7 mouse cellular contexts compared by ENCODE assay signal in the genomic region with DNA sequence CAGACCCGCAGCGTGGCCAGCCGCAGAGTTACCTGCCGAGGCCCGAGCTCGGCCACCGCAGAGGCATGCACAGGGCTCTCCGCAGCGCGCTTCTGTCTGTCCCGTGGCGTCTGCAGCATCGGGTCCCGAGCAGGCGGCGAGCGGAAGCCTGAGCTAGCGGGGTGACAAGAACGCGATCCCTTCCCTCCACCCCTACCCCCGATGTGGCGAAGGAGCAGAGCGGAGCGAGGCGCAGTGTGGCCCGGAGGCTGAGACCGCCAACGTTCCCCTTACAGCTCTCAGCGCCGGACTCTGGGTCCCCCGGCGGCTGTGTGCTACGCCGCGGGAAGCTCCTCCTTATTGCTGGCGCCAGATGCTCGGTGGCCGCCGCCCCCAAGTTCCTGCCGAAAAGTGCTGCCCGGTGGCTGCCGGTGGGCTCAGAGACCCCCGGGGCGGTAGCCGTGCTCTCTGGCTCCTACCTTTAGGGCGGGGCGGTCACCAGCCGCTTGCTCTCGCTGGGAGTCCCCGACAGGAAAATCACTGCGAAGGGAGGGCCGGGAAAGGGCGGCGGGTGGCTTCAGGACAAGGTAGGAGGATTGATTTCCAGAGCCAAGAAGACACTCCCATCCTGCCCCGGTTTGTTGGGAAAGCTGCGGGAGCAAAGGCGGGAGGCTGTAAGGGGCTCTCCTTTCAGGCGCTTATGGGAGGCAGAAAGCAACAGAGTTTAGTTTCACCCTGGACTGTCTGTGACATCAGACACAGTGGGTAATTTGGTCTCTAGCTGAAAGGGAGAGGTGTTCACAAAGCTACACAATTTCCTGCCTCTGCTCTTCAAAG. TPM values are rescaled to one million over a fixed set of nuclear protein-coding genes. Genes with fewer than 3 reads are reported as not detected.
DNase-seq lines count a peak whose midpoint lies in the region; ATAC-seq lines count a peak whose summit lies in the region.

No protein-coding gene starts in this region.

- H3K27me3 ChIP-seq in limb, embryonic 15.5 days: no peaks in the 10 kb centered on the region
- H3K27me3 ChIP-seq in midbrain, embryonic 16.5 days (ENCODE audit: control insufficient read depth, insufficient read depth, low read depth, low read length): no peaks in the 10 kb centered on the region; the same call in 1 of the 2 replicates

- under 1% methylated on average over 58 of the region's 58 CpGs for WGBS in limb, embryonic 15.5 days
- under 1% methylated on average over 50 of the region's 58 CpGs for WGBS in midbrain, embryonic 16.5 days

- no peaks in the 10 kb centered on the region for H3K9me3 ChIP-seq in limb, embryonic 15.5 days
- H3K9me3 ChIP-seq in midbrain, embryonic 16.5 days (replicated peaks; ENCODE audit: control insufficient read depth, low read length, poor library complexity, severe bottlenecking): peaks cover 4% of the 10 kb centered on the region; the same call in 1 of the 2 replicates

- peak overlapping the region; percentile 78 for H3K4me3 ChIP-seq in limb, embryonic 15.5 days
- peak overlapping the region; percentile 87 for H3K4me3 ChIP-seq in midbrain, embryonic 16.5 days (ENCODE audit: low read depth, low read length)

- peaks cover 7% of the 10 kb centered on the region for H3K4me1 ChIP-seq in limb, embryonic 15.5 days
- peaks cover 6% of the 10 kb centered on the region for H3K4me1 ChIP-seq in midbrain, embryonic 16.5 days (ENCODE audit: control insufficient read depth, insufficient read depth, low read length)

- H3K9ac ChIP-seq in limb, embryonic 15.5 days: peak overlapping the region; percentile 69
- H3K9ac ChIP-seq in midbrain, embryonic 16.5 days (ENCODE audit: low read depth, low read length): peak overlapping the region; percentile 70

- ATAC-seq in limb, embryonic 15.5 days (ENCODE audit: insufficient number of reproducible peaks, low FRiP score, low TSS enrichment, low read depth): peak; percentile 68
- peak; percentile 94 for ATAC-seq in midbrain, embryonic 16.5 days

- intact Hi-C loops in gastrocnemius, postnatal 14 days (cut with DNase I; ENCODE audit: low total_unique reads): loop anchor here (5.0 kb wide), 1 partner anchor 56 kb away; no protein-coding TSS in a partner anchor

- no peaks in the 10 kb centered on the region for H3K36me3 ChIP-seq in limb, embryonic 15.5 days
- no peaks in the 10 kb centered on the region for H3K36me3 ChIP-seq in midbrain, embryonic 16.5 days (ENCODE audit: control insufficient read depth, insufficient read depth, low read length)

- H3K4me2 ChIP-seq in limb, embryonic 15.5 days: peak overlapping the region; percentile 85
- peak overlapping the region; percentile 88 for H3K4me2 ChIP-seq in midbrain, embryonic 16.5 days (ENCODE audit: low read length)

- peak; percentile 79 for DNase-seq in adrenal gland, postnatal 10 days
- peak; percentile 74 for DNase-seq in embryo, embryonic 10.5 days (ENCODE audit: low spot score)
- peak; percentile 66 for DNase-seq in gastrocnemius, postnatal 14 days
- peak; percentile 67 for DNase-seq in induced T-regulatory cell, adult 2 months (ENCODE audit: low read depth)
- DNase-seq in spleen, postnatal 10 days (ENCODE audit: low spot score in 2 of 2): peak; percentile 70 to 72

- peak overlapping the region; percentile 84 for H3K27ac ChIP-seq in limb, embryonic 15.5 days
- peak overlapping the region; percentile 66 for H3K27ac ChIP-seq in midbrain, embryonic 16.5 days (ENCODE audit: low read length)

RNA-seq across cellular contexts. Expression of gene St3gal6, which starts 0.8 kb away (rescaled TPM):
- 10 to 100 TPM; 23.2 to 29.1 TPM for total RNA-seq in adrenal gland, postnatal 10 days (2021)
- 10 to 100 TPM; 45.5 to 50.0 TPM for total RNA-seq in gastrocnemius, postnatal 14 days (2021)
- polyA plus RNA-seq in limb, embryonic 15.5 days (2015; fragmentation: Nextera tagmentation; extraction: Ambion mirVana): 16.0 and 16.9 TPM in 2 replicates
- polyA plus RNA-seq in midbrain, embryonic 16.5 days (2015; fragmentation: Nextera tagmentation; extraction: Ambion mirVana): 12.6 and 13.2 TPM in 2 replicates

Comparison
In these comparisons a context has a peak if more than half of its experiments do, and no peak if none do; other contexts are left out.
1. Peak in every context shown above with its lines: DNase-seq, ATAC-seq, H3K4me3 ChIP-seq and H3K27ac ChIP-seq.